Mouse (Mus musculus) liver, postnatal 0 days (tissue): ENCODE results near the gene Vwa7.

ENCODE experiments used
- CTCF ChIP-seq: sonication (generic); IDR thresholded peaks from 2 replicates; pipeline ENCODE4 v1.5.1; 2016; ENCODE audit warnings: antibody characterized with exemption, low read depth
- EP300 ChIP-seq: IDR thresholded peaks from 2 replicates; pipeline ENCODE4 v1.6.1; 2016; ENCODE audit warnings: antibody characterized with exemption, low read depth, mild to moderate bottlenecking

- TF ChIP-seq CTCF (no peak), EP300 (no peak)
These were observed 27.4 kb downstream of the Vwa7 start for GRCm38 (mm10) chr17:35043794-35044193.
